Mouse (Mus musculus) intestine, postnatal 0 days (tissue): Measurements from ENCODE around the gene Usp48. TPM values are rescaled to one million over a fixed set of nuclear protein-coding genes. Genes with fewer than 3 reads are reported as not detected.
A peak's percentile ranks its signal among the peaks of the same experiment; 100 is the strongest.

Source experiments
- ATAC-seq: fragments of 200-750 bp; cut with Nextera tagmentation; 2 replicates; pipeline ENCODE4 v1.8.0; 2017; ENCODE audit warnings: mild to moderate bottlenecking, moderate TSS enrichment, moderate library complexity
- H3K27ac ChIP-seq: fragments of 300-500 bp; sonication (generic); 2 replicates; pipeline ENCODE4 v1.5.1; 2014; ENCODE audit warnings: mild to moderate bottlenecking, low read depth, low read length, moderate library complexity
- H3K27me3 ChIP-seq: fragments of 300-500 bp; sonication (generic); replicated peaks from 2 replicates; pipeline ENCODE4 v1.6.1; 2014; ENCODE audit warnings: low read length, mixed read lengths; ENCODE audit not compliant: control insufficient read depth, insufficient read depth
- H3K36me3 ChIP-seq: fragments of 300-500 bp; sonication (generic); 2 replicates; pipeline ENCODE4 v1.6.1; 2014; ENCODE audit warnings: mild to moderate bottlenecking, moderate library complexity; ENCODE audit not compliant: control insufficient read depth, insufficient read depth
- H3K4me1 ChIP-seq: fragments of 300-500 bp; sonication (generic); replicated peaks from 2 replicates; pipeline ENCODE4 v1.6.1; 2014; ENCODE audit warnings: antibody characterized with exemption, low read length, mixed read lengths; ENCODE audit not compliant: control insufficient read depth, insufficient read depth
- H3K4me2 ChIP-seq: fragments of 300-500 bp; sonication (generic); replicated peaks from 2 replicates; pipeline ENCODE4 v1.6.1; 2014; ENCODE audit warnings: low read depth, mild to moderate bottlenecking, moderate library complexity
- H3K4me3 ChIP-seq: fragments of 300-500 bp; sonication (generic); 2 replicates; pipeline ENCODE4 v1.5.1; 2014; ENCODE audit warnings: low read depth, low read length
- H3K9ac ChIP-seq: fragments of 300-500 bp; sonication (generic); 2 replicates; pipeline ENCODE4 v1.6.1; 2014; ENCODE audit warnings: mild to moderate bottlenecking, low read depth, low read length
- H3K9me3 ChIP-seq: fragments of 300-500 bp; sonication (generic); 2 replicates; pipeline ENCODE4 v1.6.1; 2016; ENCODE audit warnings: mixed run types; ENCODE audit not compliant: control insufficient read depth
- CTCF ChIP-seq: sonication (generic); IDR thresholded peaks from 2 replicates; pipeline ENCODE4 v1.5.1; 2016; ENCODE audit warnings: low read depth, mild to moderate bottlenecking, control low read depth, antibody characterized with exemption, moderate library complexity
- WGBS: fragments of 180-500 bp; shearing (Covaris S2); extraction: QIAGEN DNeasy Blood & Tissue Kit; methylation state at CpG from one replicate; pipeline ENCODE4 v1.1.7; 2014; 5-methylcytosine and 5-hydroxymethylcytosine counted together
- polyA plus RNA-seq: library from polyadenylated mRNA; unstranded; fragments of >200 nt; fragmentation: Nextera tagmentation; extraction: Ambion mirVana; gene quantifications from 2 replicates; pipeline ENCODE4 v1.2.1, GENCODE M21; 2015

Gene Usp48
- polyA plus RNA-seq, 1 experiment from 2014 or later = 33.3 TPM

GRCm38 (mm10) chr4:137628400-137628799, 34.8 kb downstream of the Usp48 start:
- TF ChIP-seq CTCF = no peak
- Histone ChIP-seq H3K9ac (no peak overlapping the region), H3K4me1 (no peaks in the 10 kb centered on the region), H3K4me3 (no peak overlapping the region), H3K27ac (no peak overlapping the region), H3K27me3 (no peaks in the 10 kb centered on the region), H3K36me3 (peaks cover 84% of the 10 kb centered on the region), H3K9me3 (no peaks in the 10 kb centered on the region), H3K4me2 (no peak overlapping the region)
- ATAC-seq = no peak
- WGBS = 92% methylated on average over 6 of the region's 6 CpGs

- H3K4me2 ChIP-seq = no peak overlapping the region
- no peak for ATAC-seq
- no peak overlapping the region for H3K9ac ChIP-seq
- H3K4me3 ChIP-seq = no peak overlapping the region
- H3K27ac ChIP-seq = no peak overlapping the region
- no peak for TF ChIP-seq CTCF
- 85% methylated on average over 7 of the region's 7 CpGs for WGBS
- H3K4me1 ChIP-seq = no peaks in the 10 kb centered on the region
- H3K27me3 ChIP-seq = no peaks in the 10 kb centered on the region
- peaks cover 82% of the 10 kb centered on the region for H3K36me3 ChIP-seq
- no peaks in the 10 kb centered on the region for H3K9me3 ChIP-seq
Measured at GRCm38 (mm10) chr4:137629354-137629753, 35.8 kb downstream of the Usp48 start.

GRCm38 (mm10) chr4:137630153-137630552, 36.6 kb downstream of the Usp48 start:
- TF ChIP-seq CTCF = no peak
- Histone ChIP-seq H3K27ac (no peak overlapping the region), H3K9ac (no peak overlapping the region), H3K9me3 (no peaks in the 10 kb centered on the region), H3K4me1 (no peaks in the 10 kb centered on the region), H3K36me3 (peaks cover 81% of the 10 kb centered on the region), H3K4me2 (no peak overlapping the region), H3K27me3 (no peaks in the 10 kb centered on the region), H3K4me3 (no peak overlapping the region)
- 88% methylated on average over 2 of the region's 2 CpGs for WGBS
- no peak for ATAC-seq

GRCm38 (mm10) chr4:137631596-137631995, 38.0 kb downstream of the Usp48 start:
- Histone ChIP-seq H3K9ac (no peak overlapping the region), H3K9me3 (no peaks in the 10 kb centered on the region), H3K27me3 (no peaks in the 10 kb centered on the region), H3K4me2 (no peak overlapping the region), H3K4me3 (no peak overlapping the region), H3K4me1 (no peaks in the 10 kb centered on the region), H3K27ac (no peak overlapping the region), H3K36me3 (peaks cover 80% of the 10 kb centered on the region)
- ATAC-seq = no peak
- TF ChIP-seq CTCF = no peak
- 48% methylated on average over 3 of the region's 3 CpGs for WGBS

- Histone ChIP-seq H3K4me1 (no peaks in the 10 kb centered on the region), H3K9me3 (no peaks in the 10 kb centered on the region), H3K9ac (no peak overlapping the region), H3K4me2 (no peak overlapping the region), H3K4me3 (no peak overlapping the region), H3K27ac (no peak overlapping the region), H3K36me3 (peaks cover 89% of the 10 kb centered on the region), H3K27me3 (no peaks in the 10 kb centered on the region)
- no peak for ATAC-seq
- TF ChIP-seq CTCF = no peak
- 79% methylated on average over 4 of the region's 4 CpGs for WGBS
Measured at GRCm38 (mm10) chr4:137633394-137633793, 39.8 kb downstream of the Usp48 start.

- Histone ChIP-seq H3K4me1 (no peaks in the 10 kb centered on the region), H3K36me3 (peaks cover 86% of the 10 kb centered on the region), H3K9ac (no peak overlapping the region), H3K9me3 (no peaks in the 10 kb centered on the region), H3K27ac (no peak overlapping the region), H3K4me3 (no peak overlapping the region), H3K4me2 (no peak overlapping the region), H3K27me3 (no peaks in the 10 kb centered on the region)
- 64% methylated on average over 3 of the region's 3 CpGs for WGBS
- peak; percentile 37 for TF ChIP-seq CTCF
- ATAC-seq = no peak
Measured at GRCm38 (mm10) chr4:137636597-137636996, 43.0 kb downstream of the Usp48 start.

- H3K9me3 ChIP-seq = no peaks in the 10 kb centered on the region
- H3K9ac ChIP-seq = no peak overlapping the region
- no peak for TF ChIP-seq CTCF
- 44% methylated on average over 5 of the region's 5 CpGs for WGBS
- H3K4me2 ChIP-seq = no peak overlapping the region
- no peak overlapping the region for H3K4me3 ChIP-seq
- 0 out of 2 replicates have a peak, but pooled peaks cover 2% of the 10 kb centered on the region for H3K4me1 ChIP-seq
- H3K27me3 ChIP-seq = no peaks in the 10 kb centered on the region
- H3K36me3 ChIP-seq = peaks cover 64% of the 10 kb centered on the region
- ATAC-seq = no peak
- 0 out of 2 replicates have a peak overlapping the region, but pooled peaks have one; percentile 16 for H3K27ac ChIP-seq
Measured at GRCm38 (mm10) chr4:137641556-137641955, 48.0 kb downstream of the Usp48 start.
